Mouse (Mus musculus) 416B (cell line): ENCODE data around the gene Npas4.
"Not testable (repeated sequence)": the region's sequence is repeated elsewhere in the genome, so short reads cannot be mapped to it uniquely, and the experiment has no call there.

Experiments
- DNase-seq: peaks from one replicate; pipeline ENCODE4 v3.0.0; 2011; ENCODE audit warnings: low read depth

The Npas4 gene

DNA sequence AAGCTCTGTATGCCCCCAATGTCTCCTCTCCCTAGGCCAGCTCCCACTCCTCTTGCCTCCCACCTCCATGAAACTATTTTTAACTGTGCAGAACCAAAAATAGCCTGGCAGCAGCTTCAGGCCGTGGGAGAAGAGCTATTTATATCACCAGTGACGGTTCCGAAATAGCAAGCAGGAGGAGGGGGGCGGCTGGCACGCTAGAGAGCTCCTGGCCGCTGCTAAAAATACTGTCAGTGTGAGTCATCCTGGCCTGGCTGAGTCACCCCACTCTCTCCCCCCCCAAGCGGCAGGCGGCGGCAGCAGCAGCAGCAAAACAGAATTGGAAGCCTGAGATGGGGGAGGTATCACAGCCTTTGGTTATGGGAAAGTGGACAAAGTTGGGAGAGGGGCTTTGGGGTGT, 2.8 kb upstream of the Npas4 start:
- DNase-seq, result peak; percentile 92

DNA sequence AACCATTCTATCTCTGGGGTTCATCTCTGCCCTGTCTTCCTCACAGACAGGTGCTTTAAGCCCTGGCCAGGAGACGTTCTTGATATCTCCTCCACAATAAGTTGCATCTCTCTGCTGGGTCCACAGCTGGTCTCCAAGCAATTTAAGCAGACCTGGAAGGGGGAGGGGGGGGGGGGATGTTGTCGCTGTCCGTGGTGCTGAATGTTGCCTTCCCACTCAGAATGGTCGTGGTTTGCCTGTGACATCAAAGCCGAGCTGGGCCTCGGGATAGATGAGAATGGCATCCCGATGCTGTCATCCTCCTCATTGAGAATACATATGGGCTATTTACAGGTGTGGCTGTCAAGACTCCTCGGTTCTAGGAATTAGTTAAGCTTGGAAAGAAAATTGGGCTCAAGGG, 2.3 kb upstream of the Npas4 start:
- DNase-seq, result peak; percentile 28

DNA sequence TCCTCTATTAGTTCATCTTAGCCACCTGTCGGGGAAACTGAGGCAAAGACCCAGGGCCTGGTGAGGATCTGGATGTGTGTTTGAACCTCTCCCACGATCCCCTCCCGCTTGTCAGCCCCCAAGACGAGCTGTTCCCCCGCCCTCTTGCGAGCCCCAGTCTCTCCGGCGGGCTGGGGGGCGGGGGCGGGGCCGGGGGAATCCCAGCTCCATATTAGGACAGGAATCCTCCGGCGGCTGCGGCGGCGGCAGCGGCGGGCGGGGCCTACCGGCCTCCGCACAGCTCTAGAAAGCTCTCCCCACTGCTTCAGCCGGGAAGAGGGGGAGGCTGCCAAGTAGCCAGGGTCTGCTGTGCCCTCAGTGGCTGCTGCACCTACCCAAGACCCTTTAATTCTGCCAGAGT, 600 bp upstream of the Npas4 start:
- no peak for DNase-seq

DNA sequence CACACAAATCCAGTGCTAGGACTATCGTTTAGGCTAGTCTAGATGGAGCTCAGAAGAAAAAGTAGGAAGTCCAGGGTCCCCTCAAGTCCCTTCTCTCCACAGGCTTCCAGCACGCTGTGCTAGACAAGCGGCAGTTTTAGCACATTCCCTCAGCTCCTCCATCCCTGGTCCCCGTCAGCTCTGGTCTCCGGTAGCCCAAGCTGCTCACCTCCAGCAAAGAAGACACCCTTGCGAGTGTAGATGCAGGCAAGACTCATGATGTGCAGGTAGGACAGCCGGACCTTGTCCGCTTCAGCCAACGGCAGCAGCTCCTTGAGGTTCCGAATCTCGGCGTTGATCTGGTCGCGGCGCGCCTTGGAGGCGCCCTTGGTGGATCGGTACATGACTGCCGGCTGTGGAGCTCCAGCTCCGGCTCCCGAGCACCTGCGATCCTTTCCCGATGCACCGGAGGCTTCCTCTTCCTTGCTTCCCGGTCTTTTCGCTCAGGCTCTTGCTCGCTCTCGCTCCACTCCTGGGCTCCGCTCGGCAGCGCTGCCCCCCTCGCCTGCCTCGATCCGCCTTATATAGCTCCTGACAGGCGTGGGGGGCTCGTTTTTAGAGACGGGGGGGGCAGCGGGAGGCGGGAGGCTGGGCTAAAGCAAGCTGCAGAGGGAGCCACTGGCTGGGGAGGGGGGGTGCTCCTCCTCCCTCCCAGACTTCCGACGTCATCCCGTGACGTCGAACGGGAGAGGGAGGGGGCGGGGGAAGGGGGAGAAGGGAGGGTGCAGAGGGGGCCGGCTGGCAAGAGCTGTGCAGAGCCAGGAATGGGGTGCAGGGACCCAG, 471 bp downstream of the Npas4 start:
- no peak for DNase-seq

DNA sequence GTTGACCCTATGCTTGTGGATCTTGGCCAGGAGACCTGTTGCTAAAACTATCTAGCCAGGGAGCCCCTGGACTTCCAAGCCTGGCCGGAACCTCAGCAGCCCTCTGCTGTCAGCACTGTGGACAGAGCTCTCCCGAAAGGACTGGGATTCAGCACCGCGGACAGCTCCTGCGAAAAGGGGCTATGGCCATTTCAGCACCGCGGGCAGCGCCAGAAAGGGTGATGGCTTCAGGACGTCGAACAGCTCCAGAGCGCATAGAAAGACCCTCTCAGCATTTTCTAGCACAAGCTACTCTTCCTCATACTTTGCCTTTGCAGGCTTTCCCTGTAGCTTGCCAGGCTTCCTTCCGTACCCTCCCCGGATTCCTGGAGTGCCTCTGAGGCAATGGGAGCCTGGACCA, 1.1 kb downstream of the Npas4 start:
- DNase-seq, result peak; percentile 80

DNA sequence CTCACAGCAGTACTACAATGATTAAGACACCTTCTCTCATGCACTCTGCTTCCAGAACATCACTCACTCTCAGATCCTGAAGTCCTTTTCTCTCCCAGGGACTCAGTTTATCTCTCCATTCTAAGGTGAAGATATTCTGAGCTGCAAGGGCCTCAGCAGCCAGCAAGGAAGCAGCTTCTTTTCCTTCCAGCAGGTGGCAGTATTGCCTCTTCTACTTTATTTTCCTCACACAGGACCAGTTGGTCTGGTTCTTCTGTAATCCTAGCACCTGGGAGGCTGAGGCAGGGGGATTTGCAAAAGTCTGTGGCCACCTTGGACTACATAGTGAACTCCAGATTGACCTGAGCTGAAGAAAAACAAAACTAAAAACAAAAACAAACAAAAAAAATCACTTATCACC, 8.3 kb downstream of the Npas4 start:
- peak; percentile 79 for DNase-seq

DNA sequence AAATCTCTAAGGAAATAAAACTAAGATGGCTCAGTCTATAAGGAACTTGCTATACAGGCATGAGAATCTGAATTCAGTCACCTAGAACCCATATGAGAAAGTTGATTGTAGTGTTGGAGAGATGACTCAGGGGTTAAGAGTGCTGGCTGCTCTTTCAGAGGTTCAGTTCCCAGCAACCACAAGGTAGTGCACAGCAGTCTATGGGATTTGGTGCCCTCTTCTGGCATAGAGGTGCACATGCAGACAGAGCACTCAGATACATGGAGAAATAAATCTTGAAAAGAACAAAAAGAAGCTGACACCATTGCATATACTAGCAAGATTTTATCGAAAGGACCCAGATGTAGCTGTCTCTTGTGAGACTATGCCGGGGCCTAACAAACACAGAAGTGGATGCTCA, 21.9 kb downstream of the Npas4 start:
- peak; percentile 73 for DNase-seq

DNA sequence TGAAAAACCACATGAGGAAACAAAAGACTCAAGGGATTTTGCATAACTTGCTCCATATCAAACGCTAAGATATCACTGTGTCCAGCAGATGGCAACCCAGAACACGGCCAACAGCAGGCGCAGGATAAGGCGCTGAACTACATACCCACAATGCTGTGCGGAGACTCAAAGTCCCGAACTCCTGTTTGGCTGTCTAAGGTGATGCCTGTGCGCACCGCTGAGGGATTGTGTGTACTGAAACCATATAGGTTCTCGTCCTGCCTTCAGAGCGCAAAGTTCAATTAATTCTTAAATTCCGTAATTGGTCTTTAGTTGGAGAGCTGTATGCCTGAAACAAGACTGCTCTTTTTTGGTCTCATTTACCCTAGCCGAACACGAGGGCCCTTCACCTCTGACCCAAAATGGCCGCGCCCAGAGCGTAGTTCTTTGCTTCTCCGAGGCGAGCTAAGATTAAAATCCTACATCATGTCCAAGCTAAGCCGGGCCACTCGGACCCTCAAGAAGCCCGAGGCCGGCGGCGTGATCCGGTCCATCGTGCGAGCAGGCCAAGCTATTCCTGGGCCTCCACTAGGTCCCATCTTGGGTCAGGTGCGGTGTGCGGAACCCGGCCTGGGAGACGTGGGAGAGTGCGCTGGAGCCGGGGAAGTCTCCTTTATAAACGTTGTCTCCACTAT, 28.1 kb downstream of the Npas4 start, which contains the start of gene Mrpl11:
Gene Mrpl11, plus strand, starts transcription at position 220 of the 674 bp plus-strand sequence.
- peak; percentile 98 for DNase-seq

DNA sequence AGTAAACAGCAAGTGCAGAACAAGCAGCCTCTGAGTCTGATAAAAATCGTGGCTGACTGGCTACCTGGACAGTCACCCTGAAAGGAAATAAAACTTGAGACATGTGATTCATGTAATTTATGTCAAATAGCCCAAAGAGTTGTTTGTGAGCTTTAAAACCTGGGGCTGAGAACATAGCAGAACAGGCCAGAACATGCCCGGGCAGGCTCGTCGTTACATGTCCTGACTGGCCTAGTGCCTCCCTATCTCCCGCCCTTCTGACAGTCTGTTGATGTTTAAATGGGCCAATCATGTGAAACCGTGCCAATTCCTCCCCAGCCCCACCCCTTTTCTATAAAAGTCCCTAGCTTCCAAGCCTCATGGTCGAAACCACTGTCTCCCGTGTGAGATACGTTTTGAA, 41.5 kb downstream of the Npas4 start:
- not testable (repeated sequence) for DNase-seq

DNA sequence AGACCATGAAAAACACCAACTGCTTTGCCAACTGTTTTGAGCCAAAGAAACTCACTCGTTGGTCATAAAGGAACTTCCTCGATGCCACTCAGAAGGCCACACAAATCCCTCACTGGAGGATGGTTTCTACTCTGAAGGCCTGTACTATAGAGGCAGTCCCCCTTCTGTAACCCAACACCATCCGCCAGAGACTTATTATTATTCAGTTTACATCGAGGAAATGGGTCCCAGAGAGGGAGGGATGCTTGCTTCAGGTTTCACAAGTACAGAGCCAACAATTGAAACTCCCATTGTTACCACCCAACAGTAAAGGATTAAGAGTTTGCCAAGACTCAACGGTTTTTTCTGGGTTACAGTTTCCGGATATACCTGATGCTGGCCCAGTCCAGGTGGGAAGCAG, 44.6 kb downstream of the Npas4 start:
- DNase-seq, result no peak

DNA sequence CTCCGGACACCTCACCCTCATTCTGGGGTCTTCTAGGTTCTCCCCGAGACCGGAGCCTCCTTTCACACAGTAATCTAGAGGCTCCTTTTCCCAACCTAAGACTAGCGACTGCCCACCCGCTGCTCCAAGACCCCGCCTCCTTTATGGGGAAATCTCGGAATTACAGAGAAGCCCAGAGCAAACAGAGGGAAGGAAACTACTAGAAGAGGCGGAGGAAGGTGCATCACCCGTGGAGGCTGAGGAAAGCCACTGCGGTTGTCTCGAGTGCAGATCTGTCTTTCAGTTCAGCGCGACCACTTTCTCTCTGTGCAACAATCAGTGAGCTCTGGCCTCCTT, 46.9 kb downstream of the Npas4 start:
- no peak for DNase-seq

DNA sequence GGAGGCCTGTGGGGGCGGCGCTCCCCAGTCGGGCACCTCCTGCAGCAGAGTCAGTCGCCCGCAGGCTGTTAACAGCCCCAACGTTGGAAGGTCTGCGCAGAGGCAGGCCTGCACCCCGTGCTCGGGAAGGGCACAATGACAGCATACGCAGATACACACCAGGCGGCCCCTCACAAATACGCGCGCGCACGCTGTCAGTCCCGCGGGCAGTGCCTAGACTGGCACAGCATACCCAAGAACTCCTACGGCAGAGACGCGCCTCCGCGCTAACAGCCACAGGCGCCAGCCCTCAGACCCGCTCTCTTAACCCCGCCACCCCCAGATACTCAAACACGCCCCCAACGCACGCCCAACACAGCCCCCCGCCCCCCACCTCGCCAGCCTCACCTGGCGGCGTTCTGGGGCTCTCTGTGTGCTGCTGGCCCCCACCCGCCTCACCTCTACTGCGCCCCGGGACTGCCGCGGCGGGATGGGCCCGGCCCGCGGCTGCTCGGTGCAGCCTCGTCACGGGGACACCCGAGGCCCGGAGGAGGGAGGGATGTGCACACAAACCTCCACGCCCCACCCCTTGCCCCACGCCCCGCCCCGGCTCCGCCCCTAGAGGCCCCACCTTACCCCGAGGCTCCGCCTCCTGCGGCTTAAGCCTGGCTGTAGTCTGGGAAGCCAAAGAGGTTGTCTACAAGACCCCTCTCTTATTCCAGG, 47.4 kb downstream of the Npas4 start, which contains the start of gene Peli3:
Gene Peli3, minus strand, starts transcription at position 577 of the 702 bp plus-strand sequence.
- no peak for DNase-seq

DNA sequence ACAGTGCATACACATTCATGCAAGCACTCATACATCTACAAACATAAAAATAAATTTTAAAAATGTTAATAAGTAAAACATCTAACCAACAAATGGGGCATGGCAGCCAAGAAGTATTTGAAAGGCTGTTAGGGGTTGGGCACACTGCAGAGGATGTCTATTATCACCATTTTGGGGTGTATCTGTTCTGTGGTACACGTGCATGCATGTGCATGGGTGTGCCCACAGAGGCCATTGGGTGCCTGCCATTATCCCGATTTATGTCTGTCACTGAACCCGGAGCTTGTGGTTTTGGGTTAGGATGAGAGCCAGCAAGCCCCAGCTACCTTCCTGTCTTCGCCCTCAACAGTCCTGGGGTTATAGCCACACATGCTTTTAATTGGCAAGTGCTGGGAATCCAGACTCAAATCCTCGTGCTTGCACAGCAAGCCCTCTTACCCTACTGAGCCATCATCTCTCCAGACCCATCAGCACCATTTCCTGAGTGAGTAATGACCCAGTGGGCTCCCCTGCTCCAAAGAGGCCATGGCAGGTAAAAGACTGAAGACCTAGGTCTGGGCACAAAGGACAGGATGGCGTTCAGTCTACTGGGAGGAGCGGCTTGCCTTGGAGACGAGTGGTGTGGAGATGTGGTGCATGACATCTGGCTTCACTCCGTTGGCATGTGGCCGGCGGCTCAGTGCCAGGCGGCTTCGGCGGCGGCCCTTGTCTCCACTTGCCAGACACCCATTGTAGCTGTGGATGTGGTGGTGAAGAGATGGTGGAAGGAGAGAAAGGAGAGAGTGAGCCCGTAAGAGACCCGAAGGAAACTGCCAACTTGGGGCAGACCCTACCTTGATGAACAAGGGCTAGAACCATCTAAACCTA, 52.4 kb downstream of the Npas4 start:
- no peak for DNase-seq

DNA sequence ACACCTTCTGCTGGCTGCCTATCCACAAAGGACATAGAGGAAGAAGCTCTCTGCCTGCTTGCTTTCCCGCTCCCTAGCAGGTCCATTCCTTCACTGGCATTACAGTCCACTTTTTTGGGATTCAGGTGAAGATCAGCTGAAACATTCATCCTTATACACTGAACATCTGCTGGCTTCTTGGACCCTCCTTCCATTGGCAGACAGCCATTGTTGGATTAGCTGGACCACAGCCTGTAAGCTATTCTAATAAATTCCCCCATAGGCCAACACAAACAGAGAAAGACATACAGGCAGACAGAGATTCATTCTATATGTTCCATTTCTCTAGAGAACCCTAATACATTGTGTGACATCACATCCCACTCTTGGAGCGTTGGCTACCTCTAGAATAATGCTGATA, 53.2 kb downstream of the Npas4 start:
- DNase-seq, result no peak
